Mouse (Mus musculus) adrenal gland, postnatal 14 days (tissue): Measurements from ENCODE around the gene Unc5c. TPM values are rescaled to one million over a fixed set of nuclear protein-coding genes. Genes with fewer than 3 reads are reported as not detected.

Source experiments
- DNase-seq: peaks from one replicate; pipeline ENCODE4 v3.0.0; 2021; ENCODE audit warnings: mixed read lengths
- total RNA-seq: library from RNA; stranded (reverse); gene quantifications from 2 replicates; pipeline ENCODE4 v1.2.3, GENCODE M21; 2021

The Unc5c gene
- total RNA-seq, 1 experiment from 2014 or later: 3.8 TPM

GRCm38 (mm10) chr3:141597974-141598373 is 133.0 kb downstream of the Unc5c start:
- no peak for DNase-seq

- no peak for DNase-seq
These were observed 133.9 kb downstream of the Unc5c start for GRCm38 (mm10) chr3:141598936-141599335.

DNA sequence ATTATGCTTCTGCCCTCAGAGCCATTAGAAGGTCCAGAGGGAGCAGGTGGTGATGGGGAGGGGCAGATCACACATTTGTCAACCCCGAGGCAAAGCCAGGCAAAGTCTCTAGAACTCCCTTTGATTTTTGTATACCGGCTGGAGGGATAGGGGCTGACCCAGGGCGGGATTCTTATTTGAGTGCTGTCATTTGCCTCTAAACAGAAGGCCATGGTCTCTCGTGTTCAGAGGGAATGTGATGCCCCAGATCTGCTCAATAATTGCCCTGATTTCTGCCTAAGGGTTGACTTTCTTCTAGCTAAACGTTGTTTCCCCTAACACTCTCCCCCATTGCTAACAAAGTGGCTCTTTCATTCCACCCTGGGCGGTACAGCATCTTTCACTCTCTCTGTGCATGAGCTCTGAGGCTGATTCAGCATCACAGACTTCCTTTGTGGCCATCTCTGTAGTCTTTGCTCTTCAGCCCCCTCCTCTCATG is 136.1 kb downstream of the Unc5c start:
- DNase-seq: no peak

DNA sequence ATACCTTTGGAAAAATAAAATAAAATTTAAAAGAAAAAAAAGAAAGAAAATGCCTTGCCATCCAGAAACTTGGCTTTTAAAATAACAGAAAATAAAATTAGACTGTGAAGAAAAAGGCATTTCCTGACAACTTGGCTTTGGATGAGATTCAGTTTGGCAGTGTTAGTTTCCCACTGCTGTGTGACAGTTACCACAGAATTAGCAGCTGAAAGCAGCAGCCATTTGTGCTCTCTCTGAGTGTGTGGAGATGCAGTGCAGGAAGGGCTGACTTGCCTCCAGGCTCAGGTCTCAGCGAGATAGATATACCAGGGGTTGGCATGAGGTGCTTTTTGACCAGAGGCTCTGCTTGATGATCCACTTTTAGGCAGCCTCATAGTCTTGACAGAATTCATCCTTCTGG is 151.7 kb downstream of the Unc5c start:
- no peak for DNase-seq

DNA sequence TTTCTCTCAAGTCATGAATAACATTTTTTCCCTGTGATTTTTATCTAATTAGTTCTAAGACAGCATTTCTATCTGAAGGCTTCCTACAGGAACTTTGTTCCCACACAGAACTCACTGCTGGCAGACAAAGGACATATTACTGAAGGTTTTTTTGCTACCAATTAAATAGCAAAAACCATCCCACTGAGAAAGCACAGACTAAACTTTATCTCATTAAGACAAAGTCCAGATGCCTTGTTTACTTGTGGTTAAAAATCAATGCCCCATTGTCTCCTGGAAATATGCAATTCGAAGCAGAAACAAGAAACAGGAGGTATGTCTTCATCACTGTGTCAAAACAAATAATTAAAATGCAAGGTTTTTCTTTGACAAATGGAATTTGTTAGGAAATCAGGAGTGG is 153.7 kb downstream of the Unc5c start:
- DNase-seq: no peak

DNA sequence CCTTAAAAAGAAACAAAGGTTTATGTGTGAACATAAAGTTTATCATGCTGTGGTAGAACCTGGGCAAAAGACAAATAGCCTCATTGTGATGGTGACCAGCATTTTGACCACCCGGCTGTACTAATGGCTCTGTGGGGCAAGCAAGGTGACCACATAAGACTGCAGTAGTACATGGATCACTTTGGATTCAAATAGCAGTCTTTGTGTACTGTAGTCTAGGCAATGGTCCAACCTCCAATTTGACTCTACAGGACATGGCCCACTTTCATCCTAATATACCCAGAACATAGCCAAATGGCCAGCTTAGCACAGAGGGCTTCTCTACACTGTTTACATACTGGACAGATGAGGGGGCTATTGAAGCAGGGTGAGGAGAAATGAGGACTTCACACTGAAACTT is 156.5 kb downstream of the Unc5c start:
- no peak for DNase-seq

- DNase-seq: no peak
These were observed 162.1 kb downstream of the Unc5c start for GRCm38 (mm10) chr3:141626935-141627638.

DNA sequence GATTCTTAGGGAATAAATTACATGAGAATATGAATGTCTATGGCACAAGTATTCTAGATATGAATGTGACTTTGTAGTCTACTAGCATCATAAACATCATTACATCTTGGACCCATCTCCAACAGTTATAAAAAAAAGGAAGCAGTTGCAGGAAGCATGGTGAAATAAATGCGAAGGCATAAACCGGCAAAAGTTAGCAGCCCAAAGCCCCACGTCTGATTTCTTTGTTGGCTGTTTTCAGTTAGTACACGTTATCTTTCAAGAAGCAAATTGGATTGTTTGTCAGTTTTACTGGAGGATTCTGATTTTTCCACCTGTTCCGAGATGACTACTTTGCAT is 162.6 kb downstream of the Unc5c start:
- DNase-seq: no peak

DNA sequence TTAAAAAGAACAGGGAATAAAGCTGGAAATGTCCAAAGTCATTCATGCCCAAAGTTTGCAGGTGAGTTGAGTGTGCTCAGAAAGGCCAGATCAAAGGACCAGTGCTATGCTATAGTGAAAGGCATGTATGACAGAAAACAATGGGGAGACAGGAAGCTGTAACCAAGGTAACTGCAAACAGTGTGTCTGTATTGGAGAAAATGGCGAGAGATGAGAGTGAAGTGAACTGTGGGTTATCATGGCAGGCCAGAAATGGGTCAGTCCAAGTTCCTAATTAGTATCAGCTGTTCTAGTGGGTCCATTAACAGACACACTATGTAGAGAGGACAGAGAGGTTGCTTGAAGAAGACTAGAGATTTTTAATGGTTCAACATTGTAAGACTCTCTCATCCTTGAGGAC is 164.4 kb downstream of the Unc5c start:
- no peak for DNase-seq

DNA sequence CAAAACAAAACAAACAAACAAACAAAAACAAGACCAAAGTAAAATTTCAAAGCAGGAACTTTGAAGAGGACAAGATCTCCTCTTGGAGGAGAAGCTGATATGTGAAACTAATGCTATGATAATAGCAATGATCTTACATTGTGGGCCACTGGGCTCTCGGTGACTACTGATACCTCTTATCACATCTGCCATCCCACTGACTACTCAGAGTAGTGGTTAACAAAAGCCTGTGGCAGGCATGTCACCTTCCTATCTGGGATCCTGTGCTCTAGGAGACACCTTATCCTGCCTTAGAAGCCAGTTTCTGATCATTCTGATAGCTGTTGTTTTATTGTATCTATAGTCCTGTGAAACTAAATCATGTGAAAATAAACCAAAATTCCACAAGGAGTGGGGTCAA is 172.9 kb downstream of the Unc5c start:
- no peak for DNase-seq

- DNase-seq: no peak
These were observed 179.2 kb downstream of the Unc5c start for GRCm38 (mm10) chr3:141644264-141644663.

- DNase-seq: no peak
These were observed 181.6 kb downstream of the Unc5c start for GRCm38 (mm10) chr3:141646588-141646987.

DNA sequence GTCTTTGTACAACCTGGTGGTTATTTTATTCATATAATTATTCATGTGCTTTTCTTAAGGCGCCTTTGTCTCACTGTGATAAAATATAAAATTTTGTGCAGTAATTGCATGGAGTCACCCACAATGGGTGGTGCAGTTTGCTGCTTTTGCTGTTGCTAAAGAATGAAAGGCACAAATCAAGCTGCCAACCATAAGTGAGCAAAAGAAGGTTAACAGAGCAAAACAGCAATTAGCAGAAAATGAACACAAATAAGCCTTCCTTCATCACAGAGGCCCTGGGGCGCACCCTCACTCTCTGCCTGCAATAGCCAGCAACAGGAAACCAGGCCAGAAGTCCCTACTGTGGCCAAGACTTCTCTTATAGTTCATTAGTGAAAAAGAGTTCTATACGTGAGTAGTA is 185.6 kb downstream of the Unc5c start:
- no peak for DNase-seq

DNA sequence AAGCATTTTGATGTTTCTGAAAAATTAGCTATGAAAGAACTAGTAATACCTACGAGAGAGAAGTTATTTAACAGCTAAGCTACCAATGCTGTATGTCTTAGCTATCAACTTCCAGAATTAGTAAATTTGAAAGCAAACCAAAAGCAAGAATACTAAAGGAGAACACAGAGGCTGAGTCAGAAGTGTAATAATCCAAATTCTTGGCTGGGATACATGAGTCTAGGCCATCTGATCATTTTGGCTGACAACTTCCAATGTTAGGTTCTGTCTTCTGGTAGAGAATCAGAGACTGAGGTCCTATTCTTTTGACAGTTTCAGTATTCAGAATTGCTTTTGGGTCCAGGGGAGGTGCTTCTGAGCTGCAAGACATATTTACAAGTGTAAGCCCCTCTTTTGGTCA is 188.9 kb downstream of the Unc5c start:
- DNase-seq: no peak

- no peak for DNase-seq
These were observed 194.2 kb downstream of the Unc5c start for GRCm38 (mm10) chr3:141659041-141659789.

DNA sequence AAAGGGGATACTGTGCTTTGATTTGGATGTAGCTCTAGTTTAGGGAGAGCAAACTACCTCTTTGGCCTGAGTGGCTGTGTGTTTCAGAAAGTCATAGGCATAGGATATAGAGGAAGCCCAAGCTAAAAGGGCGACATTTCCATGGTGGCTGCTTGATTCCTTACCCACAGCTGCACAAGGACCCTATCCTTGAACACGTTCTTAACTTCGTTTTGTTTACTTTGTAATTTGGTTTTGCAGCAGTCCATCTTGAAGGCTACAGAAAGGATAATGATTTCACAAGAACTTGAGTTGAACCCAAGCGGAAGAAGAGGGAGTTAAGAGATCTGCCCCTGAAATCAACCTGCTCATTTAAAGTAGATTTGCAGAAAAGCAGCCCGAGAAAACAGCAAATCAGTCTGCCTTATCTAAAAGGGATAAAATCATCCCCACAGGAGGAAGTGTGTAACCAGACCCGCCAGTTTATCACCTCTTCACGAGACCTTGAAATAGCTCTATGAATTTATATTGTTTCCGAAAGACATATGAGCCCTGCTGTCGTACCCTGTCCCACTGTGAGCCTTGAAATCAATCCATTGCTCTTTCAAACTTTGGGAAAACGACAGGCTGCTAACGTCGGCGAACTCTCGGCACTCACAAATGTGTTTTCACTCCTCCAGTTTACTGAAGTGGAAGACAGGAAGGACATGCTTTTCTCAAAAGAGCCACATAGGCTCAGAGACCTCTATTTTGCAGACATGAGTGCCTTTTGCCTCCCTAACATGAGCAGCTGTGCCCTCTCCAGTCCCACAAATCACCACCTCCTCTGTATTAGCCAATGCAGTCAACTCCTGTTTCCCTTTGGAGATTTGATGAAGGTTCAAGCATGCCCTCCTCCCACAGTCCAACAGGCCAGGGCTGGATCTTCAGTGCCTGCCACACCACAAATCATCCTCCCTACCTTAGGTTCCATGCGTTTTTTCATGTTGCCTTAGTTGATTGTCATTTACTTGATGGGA is 195.3 kb downstream of the Unc5c start:
- DNase-seq: no peak

DNA sequence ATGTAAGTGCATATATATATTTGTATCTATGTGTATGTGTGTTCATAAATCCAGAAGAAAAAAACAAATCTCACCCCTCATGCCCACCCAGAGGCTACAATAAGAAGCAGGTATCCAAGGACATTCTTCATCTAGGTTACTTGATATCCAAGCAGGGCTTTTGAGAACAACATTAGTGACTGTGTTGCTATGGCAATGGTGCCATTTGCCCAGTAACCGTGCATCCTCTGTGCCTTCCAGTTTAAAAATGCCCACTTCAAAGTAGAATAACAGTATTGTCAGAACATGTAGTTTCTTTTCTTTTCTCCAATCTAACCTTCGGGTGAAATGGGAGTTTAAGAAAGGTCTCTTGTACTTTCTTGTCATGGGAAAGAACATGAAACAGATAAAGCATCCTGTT is 224.1 kb downstream of the Unc5c start:
- no peak for DNase-seq

DNA sequence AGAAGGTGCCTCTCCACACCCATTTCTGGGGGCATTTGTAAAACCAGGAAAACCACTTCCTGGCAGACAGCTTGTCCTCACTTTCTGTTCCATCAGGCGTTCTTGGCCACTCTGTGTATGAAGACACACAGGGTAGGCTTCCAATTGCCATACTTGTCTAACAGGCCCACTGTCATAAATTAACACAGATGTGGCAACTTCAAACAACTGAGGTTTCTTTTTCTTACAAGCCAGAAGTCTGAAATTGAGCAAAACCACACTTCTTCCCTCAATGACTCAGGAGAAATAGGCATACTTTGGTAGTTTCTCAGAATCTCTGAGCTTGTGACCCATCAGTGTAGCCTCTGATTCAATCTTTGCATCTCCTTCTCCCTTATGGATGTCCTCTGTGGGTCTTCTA is 225.7 kb downstream of the Unc5c start:
- no peak for DNase-seq

DNA sequence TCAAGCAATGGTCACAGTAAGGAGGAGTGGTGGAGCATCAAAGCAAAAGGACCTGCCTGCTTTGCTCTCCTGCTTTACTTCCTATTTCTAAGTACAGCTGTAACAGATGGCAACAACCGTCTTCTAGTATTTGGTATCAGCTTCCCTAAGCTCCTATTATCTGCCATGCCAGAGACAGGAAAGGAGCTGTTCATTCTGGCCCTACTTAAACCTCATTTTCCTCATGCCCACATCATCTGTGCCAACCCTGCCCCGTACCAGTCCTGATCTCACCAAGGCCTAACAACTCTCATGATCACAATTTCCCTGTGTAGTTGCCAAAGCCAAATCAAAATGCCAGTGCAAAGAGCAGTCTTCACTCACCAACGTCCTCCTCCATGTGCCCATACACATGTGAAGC is 226.4 kb downstream of the Unc5c start:
- no peak for DNase-seq

DNA sequence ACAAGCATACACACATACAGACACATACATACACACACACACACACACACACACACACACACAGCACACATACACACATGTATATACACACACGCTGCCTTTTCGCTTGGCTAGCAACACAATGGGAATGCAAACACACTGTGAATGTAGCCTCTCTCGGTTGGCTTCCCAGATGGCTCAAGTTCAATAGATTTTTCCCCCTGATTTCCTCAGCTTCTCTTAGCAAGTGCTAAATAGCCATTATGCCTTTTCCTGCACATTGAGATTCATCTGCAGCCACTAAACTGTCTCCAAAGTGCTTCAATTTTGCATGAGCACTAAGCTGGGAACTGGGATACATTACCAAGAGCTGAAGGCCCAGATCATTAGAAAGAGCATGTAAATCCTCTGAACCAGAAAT is 226.8 kb downstream of the Unc5c start:
- no peak for DNase-seq

GRCm38 (mm10) chr3:141699177-141699576 is 234.2 kb downstream of the Unc5c start:
- DNase-seq: no peak

DNA sequence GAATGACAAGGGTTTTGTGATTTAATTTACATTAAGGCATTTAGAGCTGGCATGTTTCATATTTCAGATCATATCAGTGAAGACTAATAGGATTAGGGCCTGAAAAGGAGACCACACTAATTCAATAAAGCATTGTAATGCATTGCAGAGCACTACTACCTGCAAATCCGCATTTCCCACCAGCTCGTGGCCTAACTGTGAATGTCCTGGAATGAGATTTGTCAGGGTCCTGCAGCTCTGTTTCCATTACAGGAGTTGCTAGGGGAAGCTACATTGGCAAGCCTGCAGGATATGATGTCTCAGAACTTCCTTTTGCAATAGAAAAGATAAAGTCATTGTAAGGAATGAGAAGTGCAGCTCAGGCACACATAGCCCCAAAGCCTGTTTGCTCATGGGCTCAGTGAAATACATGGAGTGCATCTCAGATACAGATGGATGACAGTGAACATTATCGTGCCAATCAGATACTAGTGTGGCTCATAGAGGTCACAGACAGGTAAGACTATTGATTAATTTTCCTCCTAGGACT is 236.4 kb downstream of the Unc5c start:
- no peak for DNase-seq

- no peak for DNase-seq
These were observed 246.6 kb downstream of the Unc5c start for GRCm38 (mm10) chr3:141711601-141712000.
